Mouse (Mus musculus) frontal cortex, postnatal 10 days (tissue): ENCODE data around the gene Rai1.
A peak's percentile ranks its signal among the peaks of the same experiment; 100 is the strongest.

Experiments
- DNase-seq, 2 experiments: peaks; one replicate each; pipeline ENCODE4 v3.0.0; 2022; ENCODE audit warnings: low spot score in 2 of 2, mixed read lengths in 1 of 2

The Rai1 gene

DNA sequence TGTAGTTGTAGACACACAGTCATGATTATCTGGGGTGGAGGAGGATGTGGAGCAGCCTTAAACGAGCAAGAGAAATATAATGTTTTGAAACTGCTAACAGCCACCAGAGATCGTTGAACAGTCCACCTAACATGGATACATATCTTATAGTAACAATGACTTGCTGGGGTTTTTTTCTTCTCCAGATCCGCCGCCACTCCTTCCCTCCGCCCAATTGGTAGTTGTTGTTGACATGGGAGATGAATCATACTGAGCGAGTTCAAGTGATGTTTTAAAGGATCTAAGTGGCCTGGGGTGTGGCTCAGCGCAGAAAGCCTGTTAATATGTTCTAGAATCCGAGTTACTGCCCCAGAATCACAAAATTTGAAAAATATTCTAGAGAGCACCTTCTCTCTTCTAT, 114.8 kb downstream of the Rai1 start:
- no peak for DNase-seq

DNA sequence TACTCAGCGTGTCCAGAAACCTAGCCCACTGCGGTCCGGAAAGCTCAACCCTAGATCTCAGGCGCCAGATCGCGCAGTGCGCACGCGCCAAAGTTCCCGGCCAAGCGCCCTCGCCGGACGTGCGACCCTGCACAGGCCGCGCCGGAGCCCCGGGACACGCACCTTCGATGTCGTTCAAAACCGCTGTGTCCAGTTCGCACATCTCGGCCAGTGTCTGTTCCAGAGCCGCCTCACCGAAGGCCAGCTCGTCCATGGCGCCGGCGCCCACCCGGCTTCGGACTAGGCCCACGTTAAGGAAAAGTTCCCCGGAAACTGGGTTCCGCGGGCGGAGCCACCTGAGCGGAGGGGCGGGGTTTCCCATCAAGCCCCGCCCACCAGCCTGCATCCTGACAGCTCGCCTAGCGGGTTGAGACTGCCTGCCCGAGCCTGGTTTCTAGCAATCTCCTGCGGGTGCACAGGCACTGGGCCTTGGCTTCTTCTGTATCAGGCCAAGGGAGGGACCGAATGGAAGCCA, 115.5 kb downstream of the Rai1 start:
- peak; percentile 69 to 84 for DNase-seq

DNA sequence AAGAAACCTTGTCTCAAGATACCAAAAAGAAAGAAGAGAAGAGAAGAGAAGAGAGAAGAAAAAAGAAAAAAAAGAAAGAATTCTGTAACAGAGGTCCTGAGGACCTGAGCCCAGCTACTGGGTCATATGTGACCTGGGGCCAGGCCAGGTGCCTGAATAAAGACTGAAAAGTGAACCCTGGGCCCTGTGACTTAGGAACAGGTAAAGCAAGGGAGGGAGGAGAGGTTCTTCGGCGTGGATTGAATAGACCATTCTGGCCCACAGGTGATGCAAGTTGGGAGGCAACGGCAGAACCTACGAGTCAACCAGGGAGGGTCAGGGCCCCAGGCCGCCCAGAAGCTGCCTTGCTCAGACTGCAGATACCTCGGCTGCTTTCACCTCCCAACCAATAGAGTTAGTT, 116.6 kb downstream of the Rai1 start:
- DNase-seq: no peak

DNA sequence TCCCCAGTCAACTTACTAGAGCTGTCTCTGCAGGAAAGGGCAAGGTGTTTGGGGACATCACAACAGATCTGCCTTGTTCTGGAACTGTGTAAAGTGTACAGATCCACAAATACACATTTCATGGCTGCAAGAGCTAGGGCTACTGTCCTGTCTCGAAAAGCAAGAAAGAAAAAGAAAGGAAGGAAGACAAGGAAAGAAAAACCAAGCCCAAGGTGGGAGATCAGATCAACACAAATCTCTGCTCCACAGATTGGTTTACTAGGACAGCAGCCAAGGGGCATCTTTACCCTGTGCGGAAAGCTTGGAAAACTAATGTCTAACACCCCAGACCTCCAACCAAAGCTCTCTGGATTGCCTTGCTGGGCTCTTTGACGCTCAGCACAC, 117.3 kb downstream of the Rai1 start:
- no peak for DNase-seq

- DNase-seq: peak; percentile 77 to 78
Observed at GRCm38 (mm10) chr11:60222469-60223236, 117.8 kb downstream of the Rai1 start, which contains the start of gene Srebf1. Gene Srebf1 (minus strand): TSS chr11:60222581.

GRCm38 (mm10) chr11:60224676-60225075, 119.9 kb downstream of the Rai1 start:
- no peak for DNase-seq

- no peak for DNase-seq
Observed at GRCm38 (mm10) chr11:60225874-60226273, 121.1 kb downstream of the Rai1 start.

GRCm38 (mm10) chr11:60228525-60228924, 123.7 kb downstream of the Rai1 start:
- DNase-seq: no peak

- DNase-seq: no peak
Observed at GRCm38 (mm10) chr11:60229821-60230220, 125.0 kb downstream of the Rai1 start.

DNA sequence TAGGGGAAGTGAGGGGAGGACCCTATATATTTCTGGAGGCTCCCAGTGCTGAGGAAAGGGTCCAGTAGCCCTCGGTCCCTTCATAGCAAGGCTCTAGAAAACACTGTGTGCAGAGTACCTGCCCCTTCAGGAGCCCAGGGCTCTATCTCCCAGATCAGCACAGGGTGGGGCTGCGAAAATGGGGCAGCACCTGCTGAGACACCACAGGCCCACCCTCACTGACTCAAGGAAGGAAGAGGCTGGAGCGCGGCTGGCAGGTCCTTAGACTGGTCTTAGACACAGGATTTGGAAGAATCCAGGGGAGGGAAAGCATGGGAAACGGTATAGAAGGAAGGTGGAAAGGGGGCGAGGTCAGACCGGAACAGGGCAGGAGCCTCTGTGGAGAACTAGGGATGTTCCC, 125.7 kb downstream of the Rai1 start:
- no peak for DNase-seq

DNA sequence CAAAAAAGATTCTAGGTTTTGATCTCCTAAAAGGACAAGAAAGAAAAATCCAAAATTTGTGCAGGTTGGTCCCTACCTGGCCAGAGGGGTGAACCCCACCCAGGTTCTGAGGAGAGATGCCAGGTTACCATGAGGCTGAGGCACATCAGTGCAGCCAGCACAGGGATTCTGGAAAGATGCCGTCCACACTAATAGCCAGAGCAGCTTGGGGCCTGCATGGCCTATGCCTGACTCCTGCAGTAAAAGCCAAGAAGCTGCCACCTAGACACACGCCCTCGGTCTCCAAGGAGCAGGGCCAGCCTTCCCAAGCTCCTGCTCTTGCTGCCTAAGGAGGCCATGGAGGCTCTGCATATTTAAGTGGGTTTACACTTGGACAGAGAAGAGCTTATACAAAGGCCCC, 126.5 kb downstream of the Rai1 start:
- no peak for DNase-seq

DNA sequence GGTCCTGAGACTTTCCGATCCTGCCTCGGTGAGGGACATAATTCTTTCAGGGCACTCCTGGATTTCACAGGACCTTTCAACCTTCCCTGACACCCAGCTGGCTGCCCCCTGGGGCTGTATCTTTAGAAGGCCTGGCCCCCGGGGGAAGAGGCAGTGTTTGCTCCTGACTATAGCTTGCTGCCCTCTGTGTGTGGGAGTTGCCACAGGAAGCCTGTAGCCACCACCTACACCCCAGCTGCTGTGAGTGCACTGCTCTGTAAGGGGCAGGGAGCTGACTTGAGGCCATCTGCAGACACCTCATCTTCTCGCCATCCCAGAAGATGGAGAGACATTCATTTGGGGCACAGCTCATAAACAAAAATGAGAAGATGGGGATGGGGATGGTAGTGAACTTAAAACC, 127.1 kb downstream of the Rai1 start:
- no peak for DNase-seq

DNA sequence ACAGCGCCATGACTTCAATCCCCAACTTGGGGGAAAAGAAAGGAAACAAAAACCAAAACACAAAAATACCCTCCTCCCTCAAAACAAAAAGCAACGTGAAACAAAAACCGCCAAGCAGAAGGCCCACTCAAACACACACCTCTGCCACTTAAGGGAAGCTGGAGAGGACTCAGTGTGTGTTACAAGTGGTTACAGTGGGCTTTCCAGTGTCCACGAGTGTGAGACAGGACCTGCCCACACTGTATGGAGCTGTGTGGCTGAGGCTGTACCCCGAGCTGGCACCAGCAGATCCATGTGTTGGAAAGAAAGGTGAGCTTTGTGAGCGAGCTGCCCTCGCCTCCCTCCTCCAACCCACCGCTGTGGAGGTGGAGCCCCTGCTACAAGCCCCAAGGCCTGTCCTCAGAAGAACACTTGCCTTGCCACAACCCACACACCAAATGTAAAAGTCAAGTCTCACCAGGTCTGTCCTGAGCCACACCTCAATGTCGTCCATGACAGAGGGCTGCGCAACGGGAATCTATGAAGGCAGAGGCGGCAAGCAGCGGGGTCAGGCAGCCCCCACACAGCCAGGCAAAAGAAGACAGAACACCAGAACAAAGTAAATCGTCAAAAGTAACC, 127.7 kb downstream of the Rai1 start:
- no peak for DNase-seq

GRCm38 (mm10) chr11:60233235-60233634, 128.4 kb downstream of the Rai1 start:
- DNase-seq: peak in 1 of 2 experiments; percentile 35

- DNase-seq: no peak
Observed at GRCm38 (mm10) chr11:60235351-60235750, 130.5 kb downstream of the Rai1 start.

- no peak for DNase-seq
Observed at GRCm38 (mm10) chr11:60240509-60240908, 135.7 kb downstream of the Rai1 start.

GRCm38 (mm10) chr11:60244503-60245143, 139.8 kb downstream of the Rai1 start:
- no peak for DNase-seq

- DNase-seq: no peak
Observed at GRCm38 (mm10) chr11:60246077-60246476, 141.3 kb downstream of the Rai1 start.

- DNase-seq: no peak
Observed at GRCm38 (mm10) chr11:60247753-60248550, 143.1 kb downstream of the Rai1 start.
